Mouse (Mus musculus) adrenal gland, adult 2 months (tissue): ENCODE measurements at regions not wholly inside any gene's neighbourhood (a gene's known extent, or its start where the extent isn't known, plus 50 kb on each side); places are given as distances from the start of the nearest gene placed in this dataset.
A peak's percentile ranks its signal among the peaks of the same experiment; 100 is the strongest.

Experiments
- DNase-seq: peaks from one replicate; pipeline ENCODE4 v3.0.0; 2021

- DNase-seq, result no peak
Observed at GRCm38 (mm10) chr14:64511300-64511699, 407.2 kb downstream of the Prss52 start.

- DNase-seq, result no peak
Observed at GRCm38 (mm10) chr14:64512726-64513125, 408.6 kb downstream of the Prss52 start.

- no peak for DNase-seq
Observed at GRCm38 (mm10) chr14:64517584-64518195, 413.6 kb downstream of the Prss52 start.

- no peak for DNase-seq
Observed at GRCm38 (mm10) chr14:64524641-64525040, 420.6 kb downstream of the Prss52 start.

- DNase-seq, result no peak
Observed at GRCm38 (mm10) chr14:64525302-64526078, 421.4 kb downstream of the Prss52 start.

- no peak for DNase-seq
Observed at GRCm38 (mm10) chr14:64530541-64530940, 426.5 kb downstream of the Prss52 start.

- DNase-seq, result no peak
Observed at GRCm38 (mm10) chr14:64531221-64531949, 427.3 kb downstream of the Prss52 start.

GRCm38 (mm10) chr14:64532351-64532750 is 428.3 kb downstream of the Prss52 start:
- DNase-seq, result no peak

GRCm38 (mm10) chr14:64533591-64534151 is 429.6 kb downstream of the Prss52 start:
- no peak for DNase-seq

GRCm38 (mm10) chr14:64534194-64534593 is 430.1 kb downstream of the Prss52 start:
- DNase-seq, result no peak

GRCm38 (mm10) chr14:64539436-64539835 is 435.4 kb downstream of the Prss52 start:
- no peak for DNase-seq

- DNase-seq, result no peak
Observed at GRCm38 (mm10) chr14:64545056-64545455, 441.0 kb downstream of the Prss52 start.

GRCm38 (mm10) chr14:64546787-64547186 is 442.7 kb downstream of the Prss52 start:
- peak; percentile 77 for DNase-seq

GRCm38 (mm10) chr14:64552951-64553350 is 448.9 kb downstream of the Prss52 start:
- no peak for DNase-seq

GRCm38 (mm10) chr14:64556042-64556441 is 452.0 kb downstream of the Prss52 start:
- no peak for DNase-seq

GRCm38 (mm10) chr14:64557453-64557852 is 453.4 kb downstream of the Prss52 start:
- no peak for DNase-seq

GRCm38 (mm10) chr14:64568689-64569088 is 464.6 kb downstream of the Prss52 start:
- peak; percentile 29 for DNase-seq

GRCm38 (mm10) chr14:64570951-64571350 is 466.9 kb downstream of the Prss52 start:
- DNase-seq, result no peak

- no peak for DNase-seq
Observed at GRCm38 (mm10) chr14:64572756-64573155, 468.7 kb downstream of the Prss52 start.

- no peak for DNase-seq
Observed at GRCm38 (mm10) chr14:64573773-64574172, 469.7 kb downstream of the Prss52 start.

- no peak for DNase-seq
Observed at GRCm38 (mm10) chr14:64574277-64574676, 470.2 kb downstream of the Prss52 start.

GRCm38 (mm10) chr14:64574773-64575172 is 470.7 kb downstream of the Prss52 start:
- no peak for DNase-seq

GRCm38 (mm10) chr14:64575954-64576353 is 471.9 kb downstream of the Prss52 start:
- DNase-seq, result no peak
